Mouse (Mus musculus): Measurements from ENCODE around the gene Mtch2.

- TF ChIP-seq CTCF (IDR thresholded peaks at IDR 0.05; ENCODE audit: low read depth, low read length) (no peak), POLR2A (IDR thresholded peaks at IDR 0.05; ENCODE audit: extremely low read depth, insufficient read depth, low read length) (no peak)
These were observed 28.3 kb downstream of the Mtch2 start for GRCm38 (mm10) chr2:90875239-90875638.
